Mouse (Mus musculus) liver, embryonic 14.5 days (tissue): ENCODE data around the gene Atg16l2.

Experiments
- CTCF ChIP-seq: IDR thresholded peaks from 2 replicates; pipeline ENCODE4 v1.5.1; 2016; ENCODE audit warnings: antibody characterized with exemption, low read depth, control low read depth
- EP300 ChIP-seq: IDR thresholded peaks from 2 replicates; pipeline ENCODE4 v1.6.1; 2016; ENCODE audit warnings: antibody characterized with exemption, low read depth

GRCm38 (mm10) chr7:101315699-101316098 is 13.6 kb upstream of the Atg16l2 start:
- no peak for TF ChIP-seq CTCF
- no peak for TF ChIP-seq EP300
